Mouse (Mus musculus): Measurements from ENCODE around the gene Cdk2ap2. TPM values are rescaled to one million over a fixed set of nuclear protein-coding genes. Genes with fewer than 3 reads are reported as not detected.
"Not testable (repeated sequence)": the region's sequence is repeated elsewhere in the genome, so short reads cannot be mapped to it uniquely, and the experiment has no call there.

Gene Cdk2ap2
- polyA plus RNA-seq, 2 experiments: 52.5 to 101 TPM

DNA sequence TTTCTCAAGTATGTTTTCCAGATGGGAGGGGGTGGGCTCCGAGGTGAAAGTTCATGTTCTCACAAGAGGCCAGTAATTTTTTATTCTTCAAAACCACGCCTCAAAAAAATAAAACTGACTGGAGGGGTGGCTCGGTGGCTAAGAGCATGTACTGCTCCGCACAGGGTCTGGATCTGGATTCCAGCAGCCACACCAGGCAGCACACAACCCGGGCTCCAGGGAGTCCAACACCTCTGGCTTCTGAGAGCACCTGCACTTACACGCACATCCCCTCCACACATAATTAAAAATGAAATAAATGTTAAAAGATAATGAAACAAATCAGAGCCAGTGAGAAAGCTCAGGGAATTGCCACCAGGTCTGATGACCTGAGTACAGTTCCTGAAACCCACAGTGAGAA, 30.7 kb upstream of the Cdk2ap2 start:
- DNase-seq (ENCODE audit: low read depth in 3 of 3, low spot score in 3 of 3): no peak
- H3K9ac ChIP-seq (replicated peaks): no peak overlapping the region
- H3K27ac ChIP-seq: no peak overlapping the region
- no peaks in the 10 kb centered on the region for H3K27me3 ChIP-seq (ENCODE audit: control insufficient read depth, insufficient read depth, low read length)
- TF ChIP-seq EP300 (IDR thresholded peaks at IDR 0.05; ENCODE audit: low read depth) (no peak), CTCF (IDR thresholded peaks at IDR 0.05; ENCODE audit: low read depth) (no peak)
- H3K36me3 ChIP-seq (replicated peaks; ENCODE audit: control insufficient read depth, insufficient read depth, low read depth): no peaks in the 10 kb centered on the region
- H3K9me3 ChIP-seq (ENCODE audit: control insufficient read depth, low read length): no peaks in the 10 kb centered on the region
- H3K4me1 ChIP-seq (replicated peaks; ENCODE audit: control insufficient read depth in 2 of 2, insufficient read depth in 2 of 2, low read length in 1 of 2): peaks cover 2 to 7% of the 10 kb centered on the region in 2 experiments; a peak in 1 of 4 replicates
- H3K4me2 ChIP-seq (ENCODE audit: low read depth): no peak overlapping the region
- WGBS (ENCODE audit: insufficient replicate concordance): 60% methylated on average over 6 of the region's 6 CpGs
- no peak for ATAC-seq (ENCODE audit: insufficient read depth)
- H3K4me3 ChIP-seq (ENCODE audit: insufficient read depth in 1 of 2, low read depth in 2 of 2, low read length in 2 of 2): no peak overlapping the region

- H3K27me3 ChIP-seq (ENCODE audit: control insufficient read depth, insufficient read depth, low read length): no peaks in the 10 kb centered on the region
- ATAC-seq (ENCODE audit: insufficient read depth) (no peak), DNase-seq (ENCODE audit: low read depth in 3 of 3, low spot score in 3 of 3) (no peak)
Observed at GRCm38 (mm10) chr19:4066877-4067276, 30.1 kb upstream of the Cdk2ap2 start.

DNA sequence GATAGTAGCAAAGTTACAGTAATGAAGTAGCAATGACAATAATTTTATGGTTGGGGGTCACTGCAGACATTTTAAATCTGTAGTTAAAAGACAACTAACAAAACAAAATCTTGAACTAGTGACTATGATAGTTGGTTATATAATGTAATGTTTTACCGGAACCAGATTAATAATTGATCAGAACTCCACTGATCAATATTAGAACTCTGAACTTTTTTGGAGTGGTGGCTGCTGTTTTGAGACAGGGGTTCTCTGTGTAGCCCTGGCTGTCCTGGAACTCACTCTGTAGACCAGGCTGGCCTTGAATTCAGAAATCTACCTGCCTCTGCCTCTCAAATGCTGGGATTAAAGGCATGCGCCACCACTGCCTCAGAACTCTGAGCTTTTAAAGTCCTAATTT, 28.7 kb upstream of the Cdk2ap2 start:
- H3K9ac ChIP-seq (replicated peaks); H3K4me1 ChIP-seq (replicated peaks; ENCODE audit: control insufficient read depth in 2 of 2, insufficient read depth in 2 of 2, low read length in 1 of 2); DNase-seq (ENCODE audit: low read depth in 3 of 3, low spot score in 3 of 3); ATAC-seq (ENCODE audit: insufficient read depth); H3K9me3 ChIP-seq (ENCODE audit: control insufficient read depth, low read length); H3K4me3 ChIP-seq (ENCODE audit: insufficient read depth in 1 of 2, low read depth in 2 of 2, low read length in 2 of 2); H3K27me3 ChIP-seq (ENCODE audit: control insufficient read depth, insufficient read depth, low read length); H3K36me3 ChIP-seq (replicated peaks; ENCODE audit: control insufficient read depth, insufficient read depth, low read depth); H3K4me2 ChIP-seq (ENCODE audit: low read depth): not testable (repeated sequence)
- H3K27ac ChIP-seq: peak overlapping the region; percentile 28
- WGBS (ENCODE audit: insufficient replicate concordance): 77% methylated on average over 2 of the region's 2 CpGs

More at GRCm38 (mm10) chr19:4066877-4067276, 30.1 kb upstream of the Cdk2ap2 start:
- no peaks in the 10 kb centered on the region for H3K36me3 ChIP-seq (replicated peaks; ENCODE audit: control insufficient read depth, insufficient read depth, low read depth)
- H3K4me3 ChIP-seq (ENCODE audit: insufficient read depth in 1 of 2, low read depth in 2 of 2, low read length in 2 of 2): no peak overlapping the region
- no peaks in the 10 kb centered on the region for H3K9me3 ChIP-seq (ENCODE audit: control insufficient read depth, low read length)
- H3K27ac ChIP-seq: no peak overlapping the region
- TF ChIP-seq CTCF (IDR thresholded peaks at IDR 0.05; ENCODE audit: low read depth): no peak
- TF ChIP-seq EP300 (IDR thresholded peaks at IDR 0.05; ENCODE audit: low read depth): no peak
- H3K4me1 ChIP-seq (replicated peaks; ENCODE audit: control insufficient read depth in 2 of 2, insufficient read depth in 2 of 2, low read length in 1 of 2): peaks cover 2 to 9% of the 10 kb centered on the region in 2 experiments; a peak in 1 of 4 replicates
- H3K9ac ChIP-seq (replicated peaks): no peak overlapping the region
- no peak overlapping the region for H3K4me2 ChIP-seq (ENCODE audit: low read depth)

DNA sequence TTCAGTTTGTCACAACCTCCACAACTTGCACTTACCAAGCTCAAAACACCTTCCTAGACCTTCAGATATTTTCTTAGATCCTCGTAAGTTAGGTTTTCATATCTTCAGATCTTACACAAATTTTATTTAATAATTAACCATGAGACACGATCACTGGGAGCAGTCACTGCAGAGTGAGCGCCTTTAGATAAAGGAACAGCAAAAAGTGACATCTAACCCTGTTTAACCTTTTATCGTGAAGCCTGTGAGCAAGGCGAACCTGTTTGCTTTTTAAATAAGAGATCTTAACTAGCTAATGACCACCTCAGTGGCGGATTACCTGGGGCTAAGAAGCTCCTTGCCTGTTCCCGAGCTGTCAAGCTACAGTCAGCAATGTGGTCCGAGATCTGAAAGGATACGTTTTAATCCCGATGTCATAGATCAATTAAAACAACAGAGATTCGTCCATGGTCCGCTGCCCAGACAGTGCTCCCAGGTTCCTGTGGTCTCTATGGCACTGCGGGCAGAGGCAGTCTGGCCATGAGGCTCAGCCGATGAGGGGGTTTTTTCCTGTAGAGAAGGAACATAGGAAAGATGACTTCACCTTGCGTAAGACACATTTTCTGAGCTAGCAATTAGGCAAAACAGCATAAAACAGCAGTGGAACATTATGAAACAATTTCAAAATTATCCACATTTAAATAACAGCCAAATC, 28.1 kb upstream of the Cdk2ap2 start:
- no peak for ATAC-seq (ENCODE audit: insufficient read depth)
- TF ChIP-seq EP300 (IDR thresholded peaks at IDR 0.05; ENCODE audit: low read depth) (no peak), CTCF (IDR thresholded peaks at IDR 0.05; ENCODE audit: low read depth) (no peak)
- Histone ChIP-seq H3K36me3 (replicated peaks; ENCODE audit: control insufficient read depth, insufficient read depth, low read depth) (no peaks in the 10 kb centered on the region), H3K4me1 (replicated peaks; ENCODE audit: control insufficient read depth in 2 of 2, insufficient read depth in 2 of 2, low read length in 1 of 2) (peaks cover 2 to 9% of the 10 kb centered on the region in 2 experiments; a peak in 1 of 4 replicates), H3K27ac (peak overlapping the region; percentile 28), H3K9ac (replicated peaks) (no peak overlapping the region), H3K4me2 (ENCODE audit: low read depth) (no peak overlapping the region), H3K4me3 (ENCODE audit: insufficient read depth in 1 of 2, low read depth in 2 of 2, low read length in 2 of 2) (no peak overlapping the region), H3K27me3 (ENCODE audit: control insufficient read depth, insufficient read depth, low read length) (no peaks in the 10 kb centered on the region), H3K9me3 (ENCODE audit: control insufficient read depth, low read length) (no peaks in the 10 kb centered on the region)
- 65% methylated on average over 15 of the region's 15 CpGs for WGBS (ENCODE audit: insufficient replicate concordance)
- DNase-seq (ENCODE audit: low read depth in 3 of 3, low spot score in 3 of 3): no peak

DNA sequence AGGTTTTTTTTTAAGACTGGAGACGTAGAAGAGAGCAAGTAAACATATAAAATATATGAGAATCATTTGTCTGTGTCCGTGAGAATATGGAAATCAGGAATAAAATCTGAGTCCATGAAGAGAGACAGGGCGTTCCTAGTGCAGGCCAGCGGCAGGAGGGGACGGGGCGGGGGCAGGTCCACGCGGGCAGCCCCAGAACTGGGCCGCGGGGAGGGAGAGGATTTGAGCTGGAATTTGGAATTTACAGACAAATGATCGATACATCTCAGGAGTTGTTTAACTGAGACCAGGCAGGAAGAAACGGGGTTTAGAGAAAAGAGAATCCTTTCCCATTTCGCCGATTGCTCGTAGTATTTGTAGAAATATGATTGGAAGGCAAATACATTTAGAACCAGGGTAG, 26.7 kb upstream of the Cdk2ap2 start:
- no peak overlapping the region for H3K4me3 ChIP-seq (ENCODE audit: insufficient read depth in 1 of 2, low read depth in 2 of 2, low read length in 2 of 2)
- no peak overlapping the region for H3K4me2 ChIP-seq (ENCODE audit: low read depth)
- DNase-seq (ENCODE audit: low read depth in 3 of 3, low spot score in 3 of 3) (no peak), ATAC-seq (ENCODE audit: insufficient read depth) (no peak)
- no peak overlapping the region for H3K9ac ChIP-seq (replicated peaks)
- no peaks in the 10 kb centered on the region for H3K36me3 ChIP-seq (replicated peaks; ENCODE audit: control insufficient read depth, insufficient read depth, low read depth)
- H3K4me1 ChIP-seq (replicated peaks; ENCODE audit: control insufficient read depth in 2 of 2, insufficient read depth in 2 of 2, low read length in 1 of 2): peaks cover 2 to 9% of the 10 kb centered on the region in 2 experiments; a peak in 1 of 4 replicates
- H3K27ac ChIP-seq: no peak overlapping the region
- H3K27me3 ChIP-seq (ENCODE audit: control insufficient read depth, insufficient read depth, low read length): no peaks in the 10 kb centered on the region
- no peaks in the 10 kb centered on the region for H3K9me3 ChIP-seq (ENCODE audit: control insufficient read depth, low read length)
- no peak for TF ChIP-seq CTCF (IDR thresholded peaks at IDR 0.05; ENCODE audit: low read depth)
- TF ChIP-seq EP300 (IDR thresholded peaks at IDR 0.05; ENCODE audit: low read depth): no peak
- 55% methylated on average over 15 of the region's 15 CpGs for WGBS (ENCODE audit: insufficient replicate concordance)

All from liver, embryonic 14.5 days (tissue).